Mouse (Mus musculus) heart, embryonic 14.5 days (tissue): ENCODE data around the gene Mospd3. TPM values are rescaled to one million over a fixed set of nuclear protein-coding genes. Genes with fewer than 3 reads are reported as not detected.

Experiments
- polyA plus RNA-seq: library from polyadenylated mRNA; unstranded; fragments of >200 nt; fragmentation: Nextera tagmentation; extraction: Ambion mirVana; gene quantifications from 2 replicates; pipeline ENCODE4 v1.2.1, GENCODE M21; 2014

Gene Mospd3
- polyA plus RNA-seq, 1 experiment from 2014 or later, result 22.7 TPM

Other genes starting within 250 kb of the Mospd3 start
- 0.11 and 0.16 TPM in 2 replicates for gene Zan, start 124.0 kb downstream of the Mospd3 start, polyA plus RNA-seq
- 44.3 and 49.8 TPM in 2 replicates for gene Pop7, start 98.5 kb downstream of the Mospd3 start, polyA plus RNA-seq
- 8.7 and 9.6 TPM in 2 replicates for gene Gigyf1, start 82.5 kb downstream of the Mospd3 start, polyA plus RNA-seq
- gene Epo, start 67.8 kb downstream of the Mospd3 start, polyA plus RNA-seq, result not detected in 2 replicates
- gene Gnb2, start 67.5 kb downstream of the Mospd3 start, polyA plus RNA-seq, result 296 and 340 TPM in 2 replicates
- 0.31 TPM in 1 of 2 replicates, not detected in the other for gene Actl6b, start 47.5 kb downstream of the Mospd3 start, polyA plus RNA-seq
- 0.11 and 0.20 TPM in 2 replicates for gene Tfr2, start 31.2 kb downstream of the Mospd3 start, polyA plus RNA-seq
- 121 and 123 TPM in 2 replicates for gene Pcolce, start 12.7 kb upstream of the Mospd3 start, polyA plus RNA-seq
- 0.20 TPM in 1 of 2 replicates, not detected in the other for gene Fbxo24, start 27.9 kb upstream of the Mospd3 start, polyA plus RNA-seq
- gene Lrch4, start 28.1 kb upstream of the Mospd3 start, polyA plus RNA-seq, result 22.7 and 23.9 TPM in 2 replicates
- 5.2 and 5.6 TPM in 2 replicates for gene Gm20605, start 28.1 kb upstream of the Mospd3 start, polyA plus RNA-seq
- gene Sap25, start 40.3 kb upstream of the Mospd3 start, polyA plus RNA-seq, result 4.3 and 4.6 TPM in 2 replicates
- gene Irs3, start 44.7 kb upstream of the Mospd3 start, polyA plus RNA-seq, result 0.11 TPM in 2 replicates
- 10.7 and 12.1 TPM in 2 replicates for gene Agfg2, start 83.7 kb upstream of the Mospd3 start, polyA plus RNA-seq
- 0.57 and 1.00 TPM in 2 replicates for gene Nyap1, start 140.5 kb upstream of the Mospd3 start, polyA plus RNA-seq
- 144 and 147 TPM in 2 replicates for gene Tsc22d4, start 144.7 kb upstream of the Mospd3 start, polyA plus RNA-seq
- gene Ppp1r35, start 177.8 kb upstream of the Mospd3 start, polyA plus RNA-seq, result 29.8 and 36.7 TPM in 2 replicates
- 7.9 and 9.2 TPM in 2 replicates for gene Mepce, start 186.6 kb upstream of the Mospd3 start, polyA plus RNA-seq
- gene Zcwpw1, start 186.7 kb upstream of the Mospd3 start, polyA plus RNA-seq, result 7.3 and 7.6 TPM in 2 replicates
- gene Pilra, start 235.2 kb upstream of the Mospd3 start, polyA plus RNA-seq, result 3.2 and 3.8 TPM in 2 replicates